Mouse (Mus musculus) embryonic facial prominence, embryonic 11.5 days (tissue): Measurements from ENCODE around the gene Shisa8. TPM values are rescaled to one million over a fixed set of nuclear protein-coding genes. Genes with fewer than 3 reads are reported as not detected.

Experiments used
- ATAC-seq: fragments of 200-750 bp; cut with Nextera tagmentation; replicated peaks from 2 replicates; pipeline ENCODE4 v1.8.0; 2017; ENCODE audit warnings: low read depth; ENCODE audit not compliant: insufficient number of reproducible peaks, low FRiP score, low TSS enrichment
- DNase-seq: peaks from one replicate; pipeline ENCODE4 v3.0.0-alpha.2; 2015; ENCODE audit warnings: low spot score
- H3K27ac ChIP-seq: fragments of 300-500 bp; sonication (generic); replicated peaks from 2 replicates; pipeline ENCODE4 v1.5.1; 2014; ENCODE audit warnings: mild to moderate bottlenecking, low read depth, low read length, control low read depth
- H3K27me3 ChIP-seq: fragments of 300-500 bp; sonication (generic); 2 replicates; pipeline ENCODE4 v1.6.1; 2014; ENCODE audit warnings: mild to moderate bottlenecking, low read length, moderate library complexity, mixed read lengths; ENCODE audit not compliant: control insufficient read depth, insufficient read depth
- H3K36me3 ChIP-seq: fragments of 300-500 bp; sonication (generic); replicated peaks from 2 replicates; pipeline ENCODE4 v1.6.1; 2014; ENCODE audit warnings: low read depth, mild to moderate bottlenecking, low read length, moderate library complexity, mixed read lengths; ENCODE audit not compliant: control insufficient read depth, insufficient read depth
- H3K4me1 ChIP-seq: fragments of 300-500 bp; sonication (generic); 2 replicates; pipeline ENCODE4 v1.6.1; 2014; ENCODE audit warnings: low read length, mixed read lengths; ENCODE audit not compliant: control insufficient read depth, insufficient read depth
- H3K4me2 ChIP-seq: fragments of 300-500 bp; sonication (generic); 2 replicates; pipeline ENCODE4 v1.6.1; 2014; ENCODE audit warnings: low read depth, mild to moderate bottlenecking, control low read depth, low read length, moderate library complexity
- H3K4me3 ChIP-seq: fragments of 300-500 bp; sonication (generic); 2 replicates; pipeline ENCODE4 v1.5.1; 2014; ENCODE audit warnings: low read depth, low read length, control low read depth
- H3K9ac ChIP-seq: fragments of 300-500 bp; sonication (generic); replicated peaks from 2 replicates; pipeline ENCODE4 v1.6.1; 2014; ENCODE audit warnings: mild to moderate bottlenecking, control low read depth, low read length
- H3K9me3 ChIP-seq: fragments of 300-500 bp; sonication (generic); replicated peaks from 2 replicates; pipeline ENCODE4 v1.6.1; 2016; ENCODE audit warnings: mild to moderate bottlenecking, low read length, inconsistent platforms, mixed read lengths; ENCODE audit not compliant: control insufficient read depth
- WGBS: fragments of 180-500 bp; shearing (Covaris S2); extraction: QIAGEN DNeasy Blood & Tissue Kit; methylation state at CpG from one replicate; pipeline ENCODE4 v1.1.7; 2014; 5-methylcytosine and 5-hydroxymethylcytosine counted together
- polyA plus RNA-seq: library from polyadenylated mRNA; unstranded; fragments of >200 nt; fragmentation: Nextera tagmentation; extraction: Ambion mirVana; gene quantifications from 2 replicates; pipeline ENCODE4 v1.2.1, GENCODE M21; 2014

Shisa8 gene
- polyA plus RNA-seq, 1 experiment from 2014 or later = 0.18 TPM

- 92% methylated on average over 14 of the region's 14 CpGs for WGBS
- H3K9ac ChIP-seq = no peak overlapping the region
- H3K4me2 ChIP-seq = no peak overlapping the region
- H3K27ac ChIP-seq = no peak overlapping the region
- no peak overlapping the region for H3K4me3 ChIP-seq
- H3K4me1 ChIP-seq = no peaks in the 10 kb centered on the region
- H3K9me3 ChIP-seq = no peaks in the 10 kb centered on the region
- DNase-seq (no peak), ATAC-seq (no peak)
- H3K27me3 ChIP-seq = no peaks in the 10 kb centered on the region
- H3K36me3 ChIP-seq = peaks cover 43% of the 10 kb centered on the region
Observed at GRCm38 (mm10) chr15:82185062-82185783, 27.4 kb downstream of the Shisa8 start.

- Histone ChIP-seq H3K4me1 (no peaks in the 10 kb centered on the region), H3K4me2 (no peak overlapping the region), H3K27me3 (no peaks in the 10 kb centered on the region), H3K27ac (no peak overlapping the region), H3K9ac (no peak overlapping the region), H3K4me3 (no peak overlapping the region), H3K9me3 (no peaks in the 10 kb centered on the region), H3K36me3 (peaks cover 49% of the 10 kb centered on the region)
- DNase-seq (no peak), ATAC-seq (no peak)
- 89% methylated on average over 10 of the region's 10 CpGs for WGBS
Observed at GRCm38 (mm10) chr15:82184656-82185055, 28.0 kb downstream of the Shisa8 start.

GRCm38 (mm10) chr15:82184183-82184582 is 28.4 kb downstream of the Shisa8 start:
- Histone ChIP-seq H3K9ac (no peak overlapping the region), H3K4me3 (no peak overlapping the region), H3K27ac (no peak overlapping the region), H3K27me3 (no peaks in the 10 kb centered on the region), H3K4me1 (no peaks in the 10 kb centered on the region), H3K36me3 (peaks cover 53% of the 10 kb centered on the region), H3K4me2 (no peak overlapping the region; the same call in 1 of the 2 replicates), H3K9me3 (no peaks in the 10 kb centered on the region)
- DNase-seq (no peak), ATAC-seq (0 out of 2 replicates have a peak, but pooled peaks have one; percentile 37)
- WGBS = 78% methylated on average over 7 of the region's 7 CpGs

GRCm38 (mm10) chr15:82183596-82183995 is 29.0 kb downstream of the Shisa8 start:
- WGBS = 55% methylated on average over 10 of the region's 10 CpGs
- no peaks in the 10 kb centered on the region for H3K27me3 ChIP-seq
- ATAC-seq = no peak

GRCm38 (mm10) chr15:82182311-82182710 is 30.3 kb downstream of the Shisa8 start:
- no peaks in the 10 kb centered on the region for H3K9me3 ChIP-seq
- 95% methylated on average over 4 of the region's 4 CpGs for WGBS
- no peak overlapping the region for H3K27ac ChIP-seq
- no peak overlapping the region for H3K4me2 ChIP-seq
- DNase-seq = no peak
- peaks cover 59% of the 10 kb centered on the region for H3K36me3 ChIP-seq
- H3K4me3 ChIP-seq = no peak overlapping the region
- no peaks in the 10 kb centered on the region for H3K27me3 ChIP-seq
- no peaks in the 10 kb centered on the region for H3K4me1 ChIP-seq
- H3K9ac ChIP-seq = no peak overlapping the region
- ATAC-seq = no peak

More at GRCm38 (mm10) chr15:82183596-82183995, 29.0 kb downstream of the Shisa8 start:
- Histone ChIP-seq H3K27ac (no peak overlapping the region), H3K4me1 (no peaks in the 10 kb centered on the region), H3K9me3 (no peaks in the 10 kb centered on the region), H3K4me3 (no peak overlapping the region), H3K4me2 (no peak overlapping the region; the same call in 1 of the 2 replicates), H3K36me3 (peaks cover 59% of the 10 kb centered on the region), H3K9ac (no peak overlapping the region)
- DNase-seq = no peak

DNA sequence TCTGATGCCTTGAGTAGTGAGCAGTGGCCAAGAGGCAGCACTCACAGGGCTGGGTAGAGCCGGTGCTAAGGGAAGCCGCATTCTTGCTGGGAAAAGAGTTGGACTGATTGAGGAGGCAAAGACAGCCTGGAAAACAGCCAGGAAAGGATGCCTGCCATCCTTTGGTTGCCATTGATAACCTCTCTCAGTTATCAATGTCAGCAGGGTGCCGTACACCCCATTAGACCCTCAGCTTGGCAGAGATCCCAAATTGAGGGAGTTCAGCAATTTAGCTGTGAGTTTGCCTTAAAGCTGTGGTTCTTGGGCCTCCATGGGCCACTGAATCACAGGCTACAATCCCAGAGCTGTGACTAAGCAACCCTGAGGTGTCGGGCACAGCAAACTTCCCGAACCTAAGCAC is 31.5 kb downstream of the Shisa8 start:
- ATAC-seq (no peak), DNase-seq (no peak)
- H3K27ac ChIP-seq = no peak overlapping the region
- no peaks in the 10 kb centered on the region for H3K9me3 ChIP-seq
- H3K9ac ChIP-seq = no peak overlapping the region
- no peaks in the 10 kb centered on the region for H3K27me3 ChIP-seq
- H3K4me1 ChIP-seq = no peaks in the 10 kb centered on the region
- H3K4me3 ChIP-seq = no peak overlapping the region
- no peak overlapping the region for H3K4me2 ChIP-seq
- H3K36me3 ChIP-seq = peaks cover 55% of the 10 kb centered on the region
- WGBS = 95% methylated on average over 5 of the region's 5 CpGs

GRCm38 (mm10) chr15:82177743-82178290 is 34.8 kb downstream of the Shisa8 start:
- DNase-seq (no peak), ATAC-seq (no peak)
- Histone ChIP-seq H3K27ac (no peak overlapping the region), H3K4me2 (no peak overlapping the region), H3K27me3 (no peaks in the 10 kb centered on the region), H3K4me1 (no peaks in the 10 kb centered on the region), H3K9ac (no peak overlapping the region), H3K4me3 (no peak overlapping the region), H3K9me3 (no peaks in the 10 kb centered on the region), H3K36me3 (peaks cover 55% of the 10 kb centered on the region)
- WGBS = 89% methylated on average over 7 of the region's 7 CpGs

GRCm38 (mm10) chr15:82175091-82175490 is 37.5 kb downstream of the Shisa8 start:
- DNase-seq (no peak), ATAC-seq (no peak)
- H3K36me3 ChIP-seq = peaks cover 47% of the 10 kb centered on the region
- no peak overlapping the region for H3K4me3 ChIP-seq
- WGBS = 96% methylated on average over 9 of the region's 9 CpGs
- H3K4me2 ChIP-seq = no peak overlapping the region
- no peak overlapping the region for H3K9ac ChIP-seq
- no peak overlapping the region for H3K27ac ChIP-seq
- no peaks in the 10 kb centered on the region for H3K27me3 ChIP-seq
- no peaks in the 10 kb centered on the region for H3K9me3 ChIP-seq
- no peaks in the 10 kb centered on the region for H3K4me1 ChIP-seq
